Mouse (Mus musculus): ENCODE data around the gene Olfr360. TPM values are rescaled to one million over a fixed set of nuclear protein-coding genes. Genes with fewer than 3 reads are reported as not detected.
"Not testable (repeated sequence)": the region's sequence is repeated elsewhere in the genome, so short reads cannot be mapped to it uniquely, and the experiment has no call there.

Gene Olfr360
- total RNA-seq (2015; ENCODE audit: low replicate concordance), result not detected in 2 replicates
- total RNA-seq (2017; ENCODE audit: low replicate concordance), result not detected in 2 replicates

DNA sequence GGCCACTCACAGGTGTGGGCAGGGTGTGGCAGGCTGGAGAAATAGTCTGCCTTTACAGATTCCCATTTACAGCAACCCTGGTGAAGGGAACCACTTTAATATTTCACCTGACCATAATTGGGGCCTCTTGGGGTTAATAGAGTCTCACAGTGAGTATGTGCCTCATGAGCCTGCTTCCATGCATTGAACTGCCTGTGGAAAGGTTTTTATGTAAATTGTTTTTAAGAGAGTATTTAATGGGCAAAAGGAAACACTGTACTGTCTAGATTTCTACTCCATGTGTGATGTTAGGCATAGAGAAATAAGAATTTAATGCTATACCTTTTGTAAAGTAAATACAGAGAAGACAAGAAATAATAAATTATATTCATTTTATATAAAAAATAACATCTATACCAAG lies at the start of gene Olfr360:
TSS of gene Olfr360 (plus strand) at position 301 of the 400 bp plus-strand sequence.
- ATAC-seq (replicated peaks; ENCODE audit: low FRiP score, poor library complexity, severe bottlenecking), result no peak

DNA sequence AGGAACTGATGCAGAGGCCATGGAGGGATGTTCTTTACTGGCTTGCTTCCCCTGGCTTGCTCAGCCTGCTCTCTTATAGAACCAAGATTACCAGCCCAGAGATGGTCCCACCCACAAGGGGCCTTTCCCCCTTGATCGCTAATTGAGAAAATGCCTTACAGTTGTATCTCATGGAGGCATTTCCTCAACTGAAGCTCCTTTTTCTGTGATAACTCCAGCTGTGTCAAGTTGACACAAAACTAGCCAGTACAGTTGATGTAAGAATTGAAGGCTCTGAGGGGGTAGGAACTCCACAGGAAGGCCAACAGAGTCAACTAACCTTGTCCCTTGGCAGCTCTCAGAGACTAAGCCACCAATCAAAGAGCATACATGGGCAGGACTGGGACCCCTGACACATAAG lies 23.6 kb downstream of the Olfr360 start, which contains the start of gene Olfr361:
TSS of gene Olfr361 (minus strand) at position 101 of the 400 bp plus-strand sequence.
- not testable (repeated sequence) for ATAC-seq (replicated peaks; ENCODE audit: low FRiP score, poor library complexity, severe bottlenecking)

DNA sequence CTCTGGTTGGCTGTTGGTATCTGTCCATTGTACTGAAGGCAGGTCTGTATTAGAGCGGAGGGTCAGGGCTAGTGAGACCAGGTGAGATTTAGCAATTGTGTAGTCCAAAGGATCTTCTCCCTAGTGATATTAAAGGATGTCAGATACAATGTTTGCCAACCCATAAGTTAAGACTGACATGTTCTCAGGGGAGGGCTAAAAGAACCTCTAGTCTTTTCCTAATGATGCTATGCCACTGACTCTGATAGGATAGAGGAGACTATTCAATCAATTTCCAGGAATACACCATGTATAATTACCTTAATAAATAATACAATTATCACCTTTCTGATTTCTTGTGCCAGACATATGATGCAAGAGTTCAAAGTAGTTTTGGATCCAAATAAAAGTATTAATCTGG lies 52.3 kb downstream of the Olfr360 start, which contains the start of gene Olfr362:
TSS of gene Olfr362 (minus strand) at position 101 of the 400 bp plus-strand sequence.
- no peak for ATAC-seq (replicated peaks; ENCODE audit: low FRiP score, poor library complexity, severe bottlenecking)

Other genes starting within 250 kb of the Olfr360 start
- gene Olfr3, start 248.7 kb upstream of the Olfr360 start, total RNA-seq (2015; ENCODE audit: low replicate concordance), result not detected in 2 replicates
- gene Olfr3, start 248.7 kb upstream of the Olfr360 start, total RNA-seq (2017; ENCODE audit: low replicate concordance), result not detected in 2 replicates
- gene Olfr350, start 219.4 kb upstream of the Olfr360 start, total RNA-seq (2015; ENCODE audit: low replicate concordance), result not detected in 2 replicates
- gene Olfr350, start 219.4 kb upstream of the Olfr360 start, total RNA-seq (2017; ENCODE audit: low replicate concordance), result not detected in 2 replicates
- not detected in 2 replicates for gene Olfr351, start 203.1 kb upstream of the Olfr360 start, total RNA-seq (2015; ENCODE audit: low replicate concordance)
- gene Olfr351, start 203.1 kb upstream of the Olfr360 start, total RNA-seq (2017; ENCODE audit: low replicate concordance), result not detected in 2 replicates
- not detected in 2 replicates for gene Olfr352, start 197.3 kb upstream of the Olfr360 start, total RNA-seq (2015; ENCODE audit: low replicate concordance)
- gene Olfr352, start 197.3 kb upstream of the Olfr360 start, total RNA-seq (2017; ENCODE audit: low replicate concordance), result not detected in 2 replicates
- gene Olfr353, start 172.8 kb upstream of the Olfr360 start, total RNA-seq (2015; ENCODE audit: low replicate concordance), result not detected in 2 replicates
- not detected in 2 replicates for gene Olfr353, start 172.8 kb upstream of the Olfr360 start, total RNA-seq (2017; ENCODE audit: low replicate concordance)
- gene Olfr354, start 160.1 kb upstream of the Olfr360 start, total RNA-seq (2015; ENCODE audit: low replicate concordance), result not detected in 2 replicates
- gene Olfr354, start 160.1 kb upstream of the Olfr360 start, total RNA-seq (2017; ENCODE audit: low replicate concordance), result under 0.01 and 0.26 TPM in 2 replicates
- not detected in 2 replicates for gene Olfr355, start 136.8 kb upstream of the Olfr360 start, total RNA-seq (2015; ENCODE audit: low replicate concordance)
- not detected in 2 replicates for gene Olfr355, start 136.8 kb upstream of the Olfr360 start, total RNA-seq (2017; ENCODE audit: low replicate concordance)
- gene Olfr356, start 128.6 kb upstream of the Olfr360 start, total RNA-seq (2015; ENCODE audit: low replicate concordance), result not detected in 2 replicates
- gene Olfr356, start 128.6 kb upstream of the Olfr360 start, total RNA-seq (2017; ENCODE audit: low replicate concordance), result not detected in 2 replicates
- not detected in 2 replicates for gene Olfr357, start 71.9 kb upstream of the Olfr360 start, total RNA-seq (2015; ENCODE audit: low replicate concordance)
- not detected in 2 replicates for gene Olfr357, start 71.9 kb upstream of the Olfr360 start, total RNA-seq (2017; ENCODE audit: low replicate concordance)
- not detected in 2 replicates for gene Olfr358, start 56.4 kb upstream of the Olfr360 start, total RNA-seq (2015; ENCODE audit: low replicate concordance)
- not detected in 2 replicates for gene Olfr358, start 56.4 kb upstream of the Olfr360 start, total RNA-seq (2017; ENCODE audit: low replicate concordance)
- not detected in 2 replicates for gene Olfr361, start 23.5 kb downstream of the Olfr360 start, total RNA-seq (2015; ENCODE audit: low replicate concordance)
- not detected in 2 replicates for gene Olfr361, start 23.5 kb downstream of the Olfr360 start, total RNA-seq (2017; ENCODE audit: low replicate concordance)
- gene Olfr362, start 52.2 kb downstream of the Olfr360 start, total RNA-seq (2015; ENCODE audit: low replicate concordance), result not detected in 2 replicates
- gene Olfr362, start 52.2 kb downstream of the Olfr360 start, total RNA-seq (2017; ENCODE audit: low replicate concordance), result not detected in 2 replicates
- gene Olfr364-ps1, start 73.6 kb downstream of the Olfr360 start, total RNA-seq (2015; ENCODE audit: low replicate concordance), result not detected in 2 replicates
- not detected in 2 replicates for gene Olfr364-ps1, start 73.6 kb downstream of the Olfr360 start, total RNA-seq (2017; ENCODE audit: low replicate concordance)
- not detected in 2 replicates for gene Olfr365, start 122.5 kb downstream of the Olfr360 start, total RNA-seq (2015; ENCODE audit: low replicate concordance)
- gene Olfr365, start 122.5 kb downstream of the Olfr360 start, total RNA-seq (2017; ENCODE audit: low replicate concordance), result not detected in 2 replicates
- gene Olfr366, start 145.8 kb downstream of the Olfr360 start, total RNA-seq (2015; ENCODE audit: low replicate concordance), result not detected in 2 replicates
- gene Olfr366, start 145.8 kb downstream of the Olfr360 start, total RNA-seq (2017; ENCODE audit: low replicate concordance), result not detected in 2 replicates

All from erythroblast, adult 5-6 weeks (primary cell).